Mouse (Mus musculus) lung, adult 2 months (tissue): Measurements from ENCODE around the gene Tmsb15b2. TPM values are rescaled to one million over a fixed set of nuclear protein-coding genes. Genes with fewer than 3 reads are reported as not detected.
"Not testable (repeated sequence)": the region's sequence is repeated elsewhere in the genome, so short reads cannot be mapped to it uniquely, and the experiment has no call there.

Experiments
- DNase-seq: peaks from one replicate; pipeline ENCODE4 v3.0.0; 2022
- H3K4me1 ChIP-seq: fragments of 200-500 bp; 2 replicates; pipeline ENCODE4 v1.6.1; 2011; ENCODE audit warnings: low read length; ENCODE audit not compliant: control insufficient read depth, insufficient read depth
- H3K4me3 ChIP-seq: fragments of 200-500 bp; replicated peaks from 2 replicates; pipeline ENCODE3; 2011; ENCODE audit warnings: low read depth, mild to moderate bottlenecking, control low read depth, low read length; ENCODE audit errors: extremely low read depth
- CTCF ChIP-seq: fragments of 200-500 bp; IDR thresholded peaks from 2 replicates; pipeline ENCODE4 v1.5.1; 2011; ENCODE audit warnings: mild to moderate bottlenecking, low read length, control low read depth; ENCODE audit not compliant: insufficient read depth
- POLR2A ChIP-seq: fragments of 200-500 bp; IDR thresholded peaks from 2 replicates; pipeline ENCODE4 v1.6.1; 2011; ENCODE audit warnings: low read depth, mild to moderate bottlenecking, control low read depth, low read length, borderline replicate concordance; ENCODE audit errors: extremely low read depth
- WGBS: fragments of 180-500 bp; shearing (Covaris S2); methylation state at CpG from one replicate; pipeline ENCODE4 v1.1.7; 2018; 5-methylcytosine and 5-hydroxymethylcytosine counted together
- polyA plus RNA-seq: library from polyadenylated mRNA; depleted of rRNA; stranded (reverse); fragments of >200 nt; gene quantifications from 2 replicates; pipeline ENCODE4 v1.2.3, GENCODE M21; 2012; rRNA removed

Gene Tmsb15b2
- polyA plus RNA-seq, 1 experiment = not detected

GRCm38 (mm10) chrX:136986039-136986438 lies 10.7 kb upstream of the Tmsb15b2 start:
- no peak overlapping the region for H3K4me3 ChIP-seq
- DNase-seq = no peak
- TF ChIP-seq POLR2A = no peak
- no peak for TF ChIP-seq CTCF
- no peaks in the 10 kb centered on the region for H3K4me1 ChIP-seq

- H3K4me1 ChIP-seq = no peaks in the 10 kb centered on the region
- TF ChIP-seq CTCF (peak; percentile 47), POLR2A (no peak)
- no peak for DNase-seq
- H3K4me3 ChIP-seq = no peak overlapping the region
Measured at GRCm38 (mm10) chrX:136978616-136979015, 3.3 kb upstream of the Tmsb15b2 start.

GRCm38 (mm10) chrX:136976424-136977084 lies 1.3 kb upstream of the Tmsb15b2 start, which contains the start of the genes Tmsb15l and Tmsb15b1:
Tmsb15l (minus strand) TSS chrX:136976869.
Tmsb15b1 (minus strand) TSS chrX:136976874.
- no peak for TF ChIP-seq CTCF
- no peak for TF ChIP-seq POLR2A

GRCm38 (mm10) chrX:136959688-136960087 lies 15.6 kb downstream of the Tmsb15b2 start:
- Histone ChIP-seq H3K4me1 (no peaks in the 10 kb centered on the region), H3K4me3 (no peak overlapping the region)
- 35% methylated on average over 2 of the region's 2 CpGs for WGBS
- DNase-seq = no peak
- no peak for TF ChIP-seq POLR2A
- TF ChIP-seq CTCF = peak; percentile 33

More at GRCm38 (mm10) chrX:136976424-136977084, 1.3 kb upstream of the Tmsb15b2 start, which contains the start of the genes Tmsb15l and Tmsb15b1:
- Histone ChIP-seq H3K4me3 (peak within 1 kb of the TSS; percentile 73), H3K4me1 (no peaks in the 10 kb centered on the region)
- peak; percentile 48 for DNase-seq
- WGBS = 36% methylated on average over 15 of the region's 15 CpGs

- DNase-seq, H3K4me1 ChIP-seq, H3K4me3 ChIP-seq: not testable (repeated sequence)
- WGBS = 70% methylated on average over 5 of the region's 5 CpGs
Measured at GRCm38 (mm10) chrX:136958300-136958699, 17.0 kb downstream of the Tmsb15b2 start.

- WGBS = 33% methylated on average over 13 of the region's 13 CpGs
- H3K4me3 ChIP-seq = not testable (repeated sequence)
- DNase-seq = peak; percentile 6
Measured at GRCm38 (mm10) chrX:136957583-136958279, 17.6 kb downstream of the Tmsb15b2 start.

GRCm38 (mm10) chrX:136937985-136938384 lies 37.3 kb downstream of the Tmsb15b2 start:
- H3K4me3 ChIP-seq = no peak overlapping the region
- DNase-seq = no peak
- WGBS = 34% methylated on average over 3 of the region's 3 CpGs
- H3K4me1 ChIP-seq = no peaks in the 10 kb centered on the region
- no peak for TF ChIP-seq CTCF
- no peak for TF ChIP-seq POLR2A

More at GRCm38 (mm10) chrX:136957583-136958279, 17.6 kb downstream of the Tmsb15b2 start:
- not testable (repeated sequence) for H3K4me1 ChIP-seq

- no peak within 1 kb of the TSS for H3K4me3 ChIP-seq
- TF ChIP-seq CTCF (no peak), POLR2A (no peak)
- WGBS = 89% methylated on average over 14 of the region's 14 CpGs
- no peaks in the 10 kb centered on the region for H3K4me1 ChIP-seq
- no peak for DNase-seq
Measured at GRCm38 (mm10) chrX:136927031-136927430, 48.3 kb downstream of the Tmsb15b2 start, which contains the start of gene H2bfm. H2bfm (plus strand) TSS chrX:136927325.

- TF ChIP-seq POLR2A (no peak), CTCF (no peak)
- Histone ChIP-seq H3K4me1 (no peaks in the 10 kb centered on the region), H3K4me3 (no peak overlapping the region)
- DNase-seq = no peak
Measured at GRCm38 (mm10) chrX:136925863-136926262, 49.4 kb downstream of the Tmsb15b2 start.

Other genes starting within 250 kb of the Tmsb15b2 start
- 24.2 and 43.0 TPM in 2 replicates for gene Morf4l2, start 231.8 kb downstream of the Tmsb15b2 start, polyA plus RNA-seq
- gene Glra4, start 195.4 kb downstream of the Tmsb15b2 start, polyA plus RNA-seq = not detected in 2 replicates
- 3.1 and 5.8 TPM in 2 replicates for gene Plp1, start 152.8 kb downstream of the Tmsb15b2 start, polyA plus RNA-seq
- not detected in 2 replicates for gene Rab9b, start 106.7 kb downstream of the Tmsb15b2 start, polyA plus RNA-seq
- not detected in 2 replicates for gene H2bfm, start 48.2 kb downstream of the Tmsb15b2 start, polyA plus RNA-seq
- gene Tmsb15l, start 1.4 kb upstream of the Tmsb15b2 start, polyA plus RNA-seq = 0.25 and 0.49 TPM in 2 replicates
- 0.62 TPM in 1 of 2 replicates, not detected in the other for gene Tmsb15b1, start 1.4 kb upstream of the Tmsb15b2 start, polyA plus RNA-seq
- gene Zcchc18, start 17.7 kb upstream of the Tmsb15b2 start, polyA plus RNA-seq = 0.26 and 0.34 TPM in 2 replicates
- gene Slc25a53, start 62.8 kb upstream of the Tmsb15b2 start, polyA plus RNA-seq = 3.6 and 4.3 TPM in 2 replicates
- gene Fam199x, start 74.1 kb upstream of the Tmsb15b2 start, polyA plus RNA-seq = 1.0 and 1.3 TPM in 2 replicates
- gene Esx1, start 146.6 kb upstream of the Tmsb15b2 start, polyA plus RNA-seq = not detected in 2 replicates